Mouse (Mus musculus) liver, embryonic 13.5 days (tissue): ENCODE data around the gene Agap1. TPM values are rescaled to one million over a fixed set of nuclear protein-coding genes. Genes with fewer than 3 reads are reported as not detected.

Experiments
- ATAC-seq: fragments of 200-750 bp; cut with Nextera tagmentation; 2 replicates; pipeline ENCODE4 v1.8.0; 2017; ENCODE audit warnings: low read depth, mild to moderate bottlenecking, moderate number of reproducible peaks, moderate library complexity
- DNase-seq: peaks from one replicate; pipeline ENCODE4 v3.0.0; 2022
- H3K27ac ChIP-seq: fragments of 300-500 bp; sonication (generic); 2 replicates; pipeline ENCODE4 v1.5.1; 2015; ENCODE audit warnings: moderate library complexity, mild to moderate bottlenecking, inconsistent platforms
- H3K27me3 ChIP-seq: fragments of 300-500 bp; sonication (generic); 2 replicates; pipeline ENCODE4 v1.6.1; 2015; ENCODE audit warnings: mild to moderate bottlenecking, inconsistent platforms
- H3K36me3 ChIP-seq: fragments of 300-500 bp; sonication (generic); 2 replicates; pipeline ENCODE4 v1.6.1; 2015; ENCODE audit warnings: mild to moderate bottlenecking, inconsistent platforms
- H3K4me1 ChIP-seq: fragments of 300-500 bp; sonication (generic); replicated peaks from 2 replicates; pipeline ENCODE4 v1.6.1; 2015; ENCODE audit warnings: inconsistent platforms
- H3K4me2 ChIP-seq: fragments of 300-500 bp; sonication (generic); 2 replicates; pipeline ENCODE4 v1.6.1; 2015; ENCODE audit warnings: inconsistent platforms, mild to moderate bottlenecking, moderate library complexity
- H3K4me3 ChIP-seq: fragments of 300-500 bp; sonication (generic); replicated peaks from 2 replicates; pipeline ENCODE4 v1.5.1; 2015; ENCODE audit warnings: mild to moderate bottlenecking, inconsistent platforms
- H3K9ac ChIP-seq: fragments of 300-500 bp; sonication (generic); 2 replicates; pipeline ENCODE4 v1.6.1; 2015; ENCODE audit warnings: mild to moderate bottlenecking, inconsistent platforms
- H3K9me3 ChIP-seq: fragments of 300-500 bp; sonication (generic); replicated peaks from 2 replicates; pipeline ENCODE4 v1.6.1; 2016; ENCODE audit warnings: inconsistent platforms
- WGBS: fragments of 180-500 bp; shearing (Covaris S2); methylation state at CpG from one replicate; pipeline ENCODE4 v1.1.7; 2015; ENCODE audit not compliant: insufficient replicate concordance; 5-methylcytosine and 5-hydroxymethylcytosine counted together
- polyA plus RNA-seq: library from polyadenylated mRNA; unstranded; fragments of >200 nt; fragmentation: Nextera tagmentation; extraction: Ambion mirVana; gene quantifications from 2 replicates; pipeline ENCODE4 v1.2.1, GENCODE M21; 2015

The Agap1 gene
- polyA plus RNA-seq, 1 experiment from 2014 or later = 1.2 TPM

DNA sequence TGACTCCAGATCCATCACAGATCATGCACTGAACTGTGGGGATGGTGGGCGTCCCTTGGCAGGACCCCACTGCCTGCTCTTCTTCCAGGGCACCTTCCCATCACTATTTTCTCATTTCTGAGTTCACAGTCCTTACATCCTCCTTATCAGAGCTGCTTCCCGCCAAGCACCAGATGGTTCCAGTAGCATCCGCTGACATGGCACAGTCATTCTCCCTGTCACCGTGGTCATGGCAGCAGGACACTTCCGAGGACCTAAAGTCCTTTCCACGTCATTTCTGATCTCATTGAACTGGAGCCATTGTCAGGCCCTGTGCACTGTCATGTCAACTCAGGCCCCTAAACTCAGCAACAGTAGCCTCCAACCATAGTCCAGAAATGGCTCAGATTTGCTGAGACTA, 251.1 kb downstream of the Agap1 start:
- DNase-seq (no peak), ATAC-seq (no peak)
- H3K27ac ChIP-seq = no peak overlapping the region
- H3K36me3 ChIP-seq = no peaks in the 10 kb centered on the region
- H3K27me3 ChIP-seq = no peaks in the 10 kb centered on the region
- H3K4me1 ChIP-seq = 0 out of 2 replicates have a peak, but pooled peaks cover 3% of the 10 kb centered on the region
- H3K4me2 ChIP-seq = no peak overlapping the region
- H3K9me3 ChIP-seq = no peaks in the 10 kb centered on the region
- no peak overlapping the region for H3K4me3 ChIP-seq
- WGBS = 67% methylated on average over 6 of the region's 6 CpGs
- no peak overlapping the region for H3K9ac ChIP-seq

DNA sequence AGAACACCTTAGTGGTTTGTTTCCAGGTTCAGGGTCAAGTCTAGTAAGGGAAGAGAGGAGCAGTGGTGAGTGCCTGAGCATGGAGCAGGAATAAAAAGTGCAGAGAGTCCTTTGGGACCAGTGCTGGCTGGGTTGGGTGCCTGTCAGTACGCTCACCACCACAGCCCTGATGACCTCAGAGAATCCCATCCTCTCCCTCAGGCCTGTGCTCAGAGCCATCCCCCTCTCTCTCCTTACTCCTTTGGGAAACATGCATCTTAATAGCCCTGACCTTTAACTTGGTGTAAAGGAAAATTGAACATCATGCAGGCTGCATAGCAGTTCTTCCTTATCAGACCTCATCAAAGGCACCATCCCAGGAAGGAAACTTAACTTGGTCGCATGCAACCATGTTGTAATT, 252.3 kb downstream of the Agap1 start:
- H3K27ac ChIP-seq = no peak overlapping the region
- DNase-seq = no peak
- no peak overlapping the region for H3K9ac ChIP-seq
- no peak overlapping the region for H3K4me2 ChIP-seq
- ATAC-seq = no peak
- 0 out of 2 replicates have a peak, but pooled peaks cover 3% of the 10 kb centered on the region for H3K4me1 ChIP-seq
- H3K4me3 ChIP-seq = no peak overlapping the region
- H3K36me3 ChIP-seq = no peaks in the 10 kb centered on the region
- H3K27me3 ChIP-seq = no peaks in the 10 kb centered on the region
- 47% methylated on average over 2 of the region's 2 CpGs for WGBS
- no peaks in the 10 kb centered on the region for H3K9me3 ChIP-seq

DNA sequence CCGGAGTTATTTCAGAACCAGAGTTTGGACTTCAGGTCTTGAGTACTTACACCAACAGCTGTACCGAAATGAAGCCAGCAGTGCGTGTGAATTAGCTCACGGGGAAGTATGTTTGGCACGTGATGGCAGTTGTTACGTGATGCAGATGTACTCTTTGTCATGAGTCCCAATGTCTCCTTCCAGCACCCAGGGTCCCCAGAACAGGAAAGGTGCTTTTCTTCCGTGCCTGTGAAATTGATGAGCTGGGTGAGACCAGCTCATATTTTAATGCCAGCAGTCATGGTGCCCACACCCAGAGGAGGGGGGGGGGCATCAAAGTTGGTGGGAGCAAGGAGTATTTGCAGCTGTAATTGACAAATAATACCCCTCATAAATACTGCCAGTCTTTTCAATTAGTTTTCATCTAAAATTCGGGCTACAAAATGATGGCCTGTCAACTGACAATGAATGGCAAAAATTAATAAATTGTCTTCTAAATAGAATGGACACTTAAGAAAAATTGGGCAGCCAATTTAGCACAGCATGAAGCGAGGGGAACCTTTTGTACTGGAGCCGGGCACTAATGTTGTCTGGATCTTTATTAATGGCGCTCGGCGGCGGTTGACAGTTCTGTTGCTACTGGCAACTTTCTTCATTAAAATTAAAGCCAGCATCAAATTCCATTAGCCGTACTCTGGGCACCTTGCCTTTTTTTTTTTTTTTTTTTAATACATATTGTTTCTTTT, 253.3 kb downstream of the Agap1 start:
- no peak overlapping the region for H3K4me3 ChIP-seq
- no peak overlapping the region for H3K27ac ChIP-seq
- ATAC-seq (no peak), DNase-seq (no peak)
- H3K27me3 ChIP-seq = no peaks in the 10 kb centered on the region
- WGBS = 82% methylated on average over 15 of the region's 15 CpGs
- no peak overlapping the region for H3K4me2 ChIP-seq
- H3K9ac ChIP-seq = no peak overlapping the region
- H3K4me1 ChIP-seq = 0 out of 2 replicates have a peak, but pooled peaks cover 3% of the 10 kb centered on the region
- H3K9me3 ChIP-seq = no peaks in the 10 kb centered on the region
- no peaks in the 10 kb centered on the region for H3K36me3 ChIP-seq

DNA sequence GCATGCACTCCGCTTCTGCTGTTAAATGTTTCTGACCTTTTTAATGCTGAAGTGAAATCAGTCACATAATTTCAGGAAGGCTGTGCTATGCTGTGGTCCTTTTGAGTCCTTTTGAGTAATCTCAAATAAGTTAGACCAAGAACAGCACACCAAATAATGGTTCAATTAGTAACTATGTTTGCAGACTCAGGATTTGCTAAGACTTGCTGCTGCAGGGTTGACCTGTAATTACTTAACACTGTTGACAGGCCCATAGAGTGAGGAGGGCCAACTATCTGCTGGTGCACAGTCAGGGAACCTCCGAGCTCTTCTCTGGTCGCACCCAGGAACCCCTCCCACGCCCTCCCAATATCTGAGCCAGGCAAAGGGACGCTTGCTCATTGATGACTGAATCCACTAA, 255.2 kb downstream of the Agap1 start:
- no peak overlapping the region for H3K9ac ChIP-seq
- H3K4me3 ChIP-seq = no peak overlapping the region
- H3K27ac ChIP-seq = no peak overlapping the region
- H3K4me2 ChIP-seq = no peak overlapping the region
- H3K9me3 ChIP-seq = no peaks in the 10 kb centered on the region
- H3K4me1 ChIP-seq = 0 out of 2 replicates have a peak, but pooled peaks cover 4% of the 10 kb centered on the region
- no peak for DNase-seq
- no peaks in the 10 kb centered on the region for H3K27me3 ChIP-seq
- 61% methylated on average over 5 of the region's 5 CpGs for WGBS
- ATAC-seq = no peak
- H3K36me3 ChIP-seq = no peaks in the 10 kb centered on the region

DNA sequence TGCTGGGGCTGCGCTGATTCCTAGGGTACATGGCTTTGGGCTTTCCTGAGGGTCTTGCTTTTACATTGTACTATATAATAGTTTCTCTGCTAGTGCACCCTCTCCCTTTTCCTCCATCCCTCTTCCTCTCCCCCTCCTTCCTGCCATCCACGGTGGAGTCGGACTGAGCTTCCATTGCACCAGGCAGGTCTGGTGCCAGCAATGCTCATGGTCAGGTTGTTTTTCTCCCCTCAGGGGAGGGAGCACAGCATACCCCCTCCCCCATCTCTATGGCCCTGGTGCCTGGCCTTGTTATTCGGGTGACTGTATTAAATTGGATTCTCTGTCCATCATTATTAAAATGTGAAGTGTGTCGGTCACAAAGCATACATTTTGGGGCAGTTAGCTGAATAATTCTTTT, 259.1 kb downstream of the Agap1 start:
- no peak for DNase-seq
- 70% methylated on average over 5 of the region's 5 CpGs for WGBS
- Histone ChIP-seq H3K4me3 (no peak overlapping the region), H3K9me3 (no peaks in the 10 kb centered on the region), H3K27ac (no peak overlapping the region), H3K4me2 (no peak overlapping the region), H3K9ac (no peak overlapping the region), H3K27me3 (no peaks in the 10 kb centered on the region), H3K4me1 (0 out of 2 replicates have a peak, but pooled peaks cover 5% of the 10 kb centered on the region), H3K36me3 (no peaks in the 10 kb centered on the region)
- ATAC-seq = no peak

DNA sequence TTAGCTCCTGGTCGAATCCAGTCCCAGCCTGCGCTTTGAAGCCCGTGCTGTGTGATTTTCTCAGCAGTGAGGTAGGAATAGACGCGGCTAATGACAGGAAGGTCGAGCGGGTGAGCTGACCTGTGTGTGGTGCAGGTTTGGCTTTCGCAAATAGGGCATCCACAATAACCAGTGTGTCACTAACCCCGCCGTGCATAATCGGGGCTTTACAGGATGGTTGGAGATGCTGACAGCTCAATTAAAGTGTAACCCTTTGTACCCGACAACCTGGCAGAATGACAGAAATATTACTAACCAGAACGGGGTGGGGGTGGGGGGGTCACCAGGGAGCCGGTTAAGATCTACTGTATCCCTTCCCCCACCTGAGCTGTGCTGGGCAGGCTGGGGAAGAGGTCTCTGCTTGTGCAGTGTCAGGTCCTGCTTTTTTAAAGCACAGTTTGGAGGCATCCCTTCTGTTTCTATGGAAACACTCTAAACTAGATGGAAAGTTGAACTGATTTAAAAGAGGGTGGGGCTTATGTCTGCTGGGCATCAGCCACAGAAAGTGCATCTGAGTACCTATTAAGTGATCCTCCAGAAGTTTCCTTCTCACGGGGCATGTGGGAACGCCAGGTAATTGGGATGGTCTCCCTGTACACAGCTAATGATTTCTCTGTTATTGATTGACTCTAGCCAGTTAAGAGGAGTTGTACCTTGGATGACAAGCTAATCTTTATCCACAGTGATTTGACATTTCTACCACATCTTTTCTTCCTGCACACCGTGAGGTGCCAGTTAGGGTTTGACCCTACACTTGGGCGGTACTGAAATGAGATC, 259.8 kb downstream of the Agap1 start:
- no peaks in the 10 kb centered on the region for H3K36me3 ChIP-seq
- H3K27me3 ChIP-seq = no peaks in the 10 kb centered on the region
- H3K4me3 ChIP-seq = no peak overlapping the region
- H3K9ac ChIP-seq = no peak overlapping the region
- ATAC-seq = no peak
- no peak overlapping the region for H3K4me2 ChIP-seq
- no peak for DNase-seq
- 0 out of 2 replicates have a peak, but pooled peaks cover 5% of the 10 kb centered on the region for H3K4me1 ChIP-seq
- H3K27ac ChIP-seq = no peak overlapping the region
- H3K9me3 ChIP-seq = no peaks in the 10 kb centered on the region
- 67% methylated on average over 18 of the region's 18 CpGs for WGBS

DNA sequence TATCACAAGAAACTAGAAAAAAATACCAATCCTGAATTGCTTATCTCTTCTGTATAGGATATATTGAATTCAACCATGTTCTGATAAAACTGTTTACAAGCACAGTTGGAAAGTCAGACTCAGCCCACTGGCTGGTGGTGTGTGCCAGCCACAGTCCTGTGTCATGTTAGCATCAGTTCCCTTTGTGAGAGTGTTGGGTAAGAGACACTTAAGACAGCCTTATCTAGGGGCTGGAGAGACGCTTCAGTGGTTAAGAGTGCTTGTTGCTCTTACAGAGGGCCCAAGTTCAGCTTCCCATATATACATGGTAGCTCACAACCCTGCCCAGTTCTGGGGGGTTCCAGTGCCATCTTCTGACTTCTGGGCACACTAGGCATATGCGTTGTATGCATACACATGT, 261.6 kb downstream of the Agap1 start:
- DNase-seq (no peak), ATAC-seq (no peak)
- no peak overlapping the region for H3K27ac ChIP-seq
- no peaks in the 10 kb centered on the region for H3K36me3 ChIP-seq
- 0 out of 2 replicates have a peak, but pooled peaks cover 5% of the 10 kb centered on the region for H3K4me1 ChIP-seq
- no peak overlapping the region for H3K4me3 ChIP-seq
- WGBS = 56% methylated on average over 2 of the region's 2 CpGs
- H3K9me3 ChIP-seq = no peaks in the 10 kb centered on the region
- H3K9ac ChIP-seq = no peak overlapping the region
- H3K27me3 ChIP-seq = no peaks in the 10 kb centered on the region
- H3K4me2 ChIP-seq = no peak overlapping the region

DNA sequence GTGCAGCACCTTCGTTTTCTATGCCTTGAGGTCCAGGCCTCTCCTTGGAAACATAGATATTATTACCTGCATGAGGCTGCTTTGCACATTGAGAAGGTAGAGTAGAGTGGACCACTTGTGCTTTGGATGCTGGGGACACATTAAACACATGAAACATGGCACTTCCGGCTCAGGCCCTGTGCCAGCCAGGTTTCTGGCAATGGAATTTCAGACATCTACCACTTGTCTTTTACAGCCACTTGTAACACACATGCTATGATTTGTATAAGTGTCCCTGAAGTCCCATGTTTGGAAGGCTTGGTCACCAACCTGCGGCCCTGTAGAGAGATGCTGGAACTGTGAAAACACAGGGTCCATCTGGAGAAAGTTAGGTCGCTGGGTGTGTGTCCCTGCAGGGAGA, 262.5 kb downstream of the Agap1 start:
- Histone ChIP-seq H3K9me3 (no peaks in the 10 kb centered on the region), H3K36me3 (no peaks in the 10 kb centered on the region), H3K27ac (no peak overlapping the region), H3K9ac (no peak overlapping the region), H3K27me3 (no peaks in the 10 kb centered on the region), H3K4me3 (no peak overlapping the region), H3K4me2 (no peak overlapping the region), H3K4me1 (0 out of 2 replicates have a peak, but pooled peaks cover 5% of the 10 kb centered on the region)
- 69% methylated on average over 4 of the region's 4 CpGs for WGBS
- no peak for DNase-seq
- no peak for ATAC-seq

DNA sequence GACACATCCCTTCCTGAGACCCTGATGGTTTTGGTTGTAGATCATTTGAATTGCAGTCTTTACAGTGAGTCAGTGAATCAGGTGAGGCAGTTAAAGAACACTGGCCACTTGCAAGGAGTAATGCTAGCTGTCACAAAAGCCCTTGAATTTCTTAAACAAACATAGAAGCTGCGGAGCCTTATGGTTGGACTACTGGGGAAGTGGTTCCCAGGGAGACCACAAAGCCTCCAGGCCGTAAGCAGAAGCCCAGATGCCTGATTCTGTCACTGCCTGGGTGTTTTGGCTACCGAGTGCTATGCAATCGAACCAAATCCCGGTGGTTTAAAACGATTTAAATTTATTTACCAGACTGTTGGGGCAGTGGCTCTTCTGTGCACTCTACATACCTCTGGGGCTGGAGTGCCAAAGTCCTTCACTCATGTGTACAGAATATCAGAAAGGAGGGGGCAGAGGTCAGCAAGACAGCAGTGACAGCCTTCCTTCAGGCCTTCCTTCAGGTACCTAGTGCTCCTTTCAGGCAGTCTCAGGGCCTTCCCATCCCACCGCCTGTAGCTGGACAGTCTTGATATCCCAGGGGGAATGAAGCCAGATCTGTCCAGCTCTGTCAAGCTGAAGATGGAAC, 264.3 kb downstream of the Agap1 start:
- whole genome bisulfite sequencing = 45% methylated on average over 7 of the region's 7 CpGs
- no peak overlapping the region for H3K27ac ChIP-seq
- 0 out of 2 replicates have a peak, but pooled peaks cover 5% of the 10 kb centered on the region for H3K4me1 ChIP-seq
- no peak for DNase-seq
- H3K9ac ChIP-seq = no peak overlapping the region
- no peaks in the 10 kb centered on the region for H3K36me3 ChIP-seq
- H3K9me3 ChIP-seq = no peaks in the 10 kb centered on the region
- ATAC-seq = no peak
- H3K4me3 ChIP-seq = no peak overlapping the region
- no peaks in the 10 kb centered on the region for H3K27me3 ChIP-seq
- H3K4me2 ChIP-seq = no peak overlapping the region

DNA sequence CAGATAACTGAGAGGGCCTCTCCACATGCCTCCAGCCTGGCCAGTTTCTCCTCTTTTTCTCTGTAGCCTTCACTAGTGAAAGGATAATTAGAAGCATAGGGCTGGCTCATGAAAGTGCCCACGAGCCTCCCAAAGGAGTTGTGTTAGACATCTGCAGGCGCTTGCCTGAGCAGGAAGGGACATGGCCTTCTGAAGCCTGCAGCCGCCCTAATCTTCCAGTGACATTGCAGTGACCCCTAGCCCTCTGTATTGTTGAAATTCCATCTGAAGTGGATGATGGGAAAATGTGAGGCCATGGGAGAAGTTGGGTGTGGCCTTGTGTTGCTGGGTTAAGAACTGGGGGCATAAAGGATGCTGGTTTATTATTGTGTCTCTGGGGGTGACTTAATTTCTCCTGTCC, 269.5 kb downstream of the Agap1 start:
- DNase-seq = no peak
- no peak for ATAC-seq
- Histone ChIP-seq H3K9me3 (no peaks in the 10 kb centered on the region), H3K4me2 (no peak overlapping the region), H3K4me3 (no peak overlapping the region), H3K9ac (no peak overlapping the region), H3K27ac (no peak overlapping the region), H3K36me3 (no peaks in the 10 kb centered on the region), H3K4me1 (peaks cover 6% of the 10 kb centered on the region), H3K27me3 (no peaks in the 10 kb centered on the region)
- WGBS = 46% methylated on average over 3 of the region's 3 CpGs

DNA sequence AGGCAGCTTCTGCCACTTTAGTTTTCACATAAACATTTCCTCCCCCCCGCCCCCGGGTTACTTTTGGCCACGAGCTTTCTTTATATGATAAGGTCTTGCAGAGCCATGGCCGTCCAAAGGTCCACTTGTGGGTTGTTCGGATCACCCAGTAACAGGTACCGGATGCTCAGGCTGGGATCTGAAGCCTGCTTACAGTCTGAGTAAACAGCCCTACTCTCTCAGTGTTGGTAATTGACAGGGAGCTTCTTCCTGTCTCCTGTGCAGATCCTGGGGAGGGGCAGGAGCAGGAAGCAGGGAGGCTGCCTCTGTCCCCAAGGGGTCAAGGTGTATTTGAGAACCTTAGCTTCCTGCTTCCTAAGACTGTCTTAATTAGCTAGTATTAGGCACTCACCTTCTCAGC, 269.9 kb downstream of the Agap1 start:
- H3K9me3 ChIP-seq = no peaks in the 10 kb centered on the region
- WGBS = 50% methylated on average over 6 of the region's 6 CpGs
- peaks cover 6% of the 10 kb centered on the region for H3K4me1 ChIP-seq
- H3K4me3 ChIP-seq = no peak overlapping the region
- no peaks in the 10 kb centered on the region for H3K27me3 ChIP-seq
- ATAC-seq = no peak
- H3K9ac ChIP-seq = no peak overlapping the region
- no peak overlapping the region for H3K4me2 ChIP-seq
- no peaks in the 10 kb centered on the region for H3K36me3 ChIP-seq
- H3K27ac ChIP-seq = no peak overlapping the region
- no peak for DNase-seq
